Mouse (Mus musculus): ENCODE results near the gene Drg2. TPM values are rescaled to one million over a fixed set of nuclear protein-coding genes. Genes with fewer than 3 reads are reported as not detected.
"Not testable (repeated sequence)": the region's sequence is repeated elsewhere in the genome, so short reads cannot be mapped to it uniquely, and the experiment has no call there.

Drg2 gene
- total RNA-seq (2015) (19.5 and 21.5 TPM in 2 replicates), total RNA-seq (2017) (35.4 and 47.0 TPM in 2 replicates)

GRCm38 (mm10) chr11:60454080-60454744 is at the start of gene Drg2:
Gene Drg2, plus strand, starts transcription at chr11:60454591.
- peak; percentile 99 for ATAC-seq (ENCODE audit: poor library complexity, severe bottlenecking)

- ATAC-seq (ENCODE audit: poor library complexity, severe bottlenecking) = no peak
Observed at GRCm38 (mm10) chr11:60406606-60407005, 47.8 kb upstream of the Drg2 start.

- ATAC-seq (ENCODE audit: poor library complexity, severe bottlenecking) = no peak
Observed at GRCm38 (mm10) chr11:60412173-60412572, 42.2 kb upstream of the Drg2 start.

- no peak for ATAC-seq (ENCODE audit: poor library complexity, severe bottlenecking)
Observed at GRCm38 (mm10) chr11:60412921-60413320, 41.5 kb upstream of the Drg2 start.

GRCm38 (mm10) chr11:60416590-60416962 is 37.8 kb upstream of the Drg2 start:
- peak; percentile 38 for ATAC-seq (ENCODE audit: poor library complexity, severe bottlenecking)

- ATAC-seq (ENCODE audit: poor library complexity, severe bottlenecking) = peak; percentile 94
Observed at GRCm38 (mm10) chr11:60416963-60417716, 37.3 kb upstream of the Drg2 start, which contains the start of gene Gid4. Gene Gid4, plus strand, starts transcription at chr11:60417145.

- ATAC-seq (ENCODE audit: poor library complexity, severe bottlenecking) = peak; percentile 13; the same call in 1 of the 2 replicates
Observed at GRCm38 (mm10) chr11:60417717-60418472, 36.5 kb upstream of the Drg2 start, which contains the start of gene Atpaf2. Gene Atpaf2, minus strand, starts transcription at chr11:60418457.

GRCm38 (mm10) chr11:60418473-60418803 is 36.0 kb upstream of the Drg2 start:
- no peak for ATAC-seq (ENCODE audit: poor library complexity, severe bottlenecking)

- ATAC-seq (ENCODE audit: poor library complexity, severe bottlenecking) = no peak
Observed at GRCm38 (mm10) chr11:60422046-60422668, 32.2 kb upstream of the Drg2 start.

DNA sequence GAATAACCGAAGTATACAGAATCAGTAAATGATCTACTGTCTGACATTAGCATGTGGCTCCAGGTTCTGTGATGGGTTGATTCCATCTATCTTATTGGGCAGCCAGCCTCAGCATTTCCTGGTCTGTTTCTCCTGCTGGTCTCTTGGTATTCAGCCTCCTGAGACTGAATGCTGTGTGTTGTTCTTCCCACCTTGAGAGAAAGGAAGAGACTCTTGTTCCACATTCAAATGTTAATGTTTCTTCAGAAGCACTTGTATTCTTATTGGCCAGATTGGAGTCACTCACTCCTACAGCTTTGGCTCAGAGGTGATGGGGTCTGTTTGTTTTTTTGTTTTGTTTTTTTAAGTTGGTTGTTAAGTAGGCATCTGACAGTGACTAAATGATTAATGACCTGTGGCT is 31.4 kb upstream of the Drg2 start:
- ATAC-seq (ENCODE audit: poor library complexity, severe bottlenecking) = no peak

- no peak for ATAC-seq (ENCODE audit: poor library complexity, severe bottlenecking)
Observed at GRCm38 (mm10) chr11:60426417-60426816, 28.0 kb upstream of the Drg2 start.

GRCm38 (mm10) chr11:60427628-60428027 is 26.8 kb upstream of the Drg2 start:
- ATAC-seq (ENCODE audit: poor library complexity, severe bottlenecking) = no peak

GRCm38 (mm10) chr11:60433501-60433900 is 20.9 kb upstream of the Drg2 start:
- ATAC-seq (ENCODE audit: poor library complexity, severe bottlenecking) = no peak

GRCm38 (mm10) chr11:60435133-60435532 is 19.3 kb upstream of the Drg2 start:
- no peak for ATAC-seq (ENCODE audit: poor library complexity, severe bottlenecking)

DNA sequence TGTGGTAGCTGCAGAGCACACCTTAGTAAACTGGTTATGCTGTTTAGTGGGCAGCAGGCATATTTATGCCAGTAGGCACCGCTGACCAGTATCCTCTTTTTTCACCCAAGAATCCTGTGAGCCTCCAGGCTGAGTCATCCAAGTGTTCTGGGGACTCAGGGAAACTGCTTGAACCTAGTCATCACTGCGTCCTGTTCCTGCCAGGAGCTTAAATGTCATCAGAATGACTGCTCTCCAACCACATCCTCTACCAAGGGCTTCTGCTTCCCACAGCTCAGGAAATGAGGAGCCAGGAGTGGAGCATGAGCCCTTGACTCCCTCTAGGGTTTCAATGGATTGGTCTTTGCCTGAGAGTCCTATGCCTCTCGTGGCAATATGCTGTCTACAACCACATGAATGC is 17.8 kb upstream of the Drg2 start:
- ATAC-seq (ENCODE audit: poor library complexity, severe bottlenecking) = no peak

GRCm38 (mm10) chr11:60439621-60440020 is 14.8 kb upstream of the Drg2 start:
- ATAC-seq (ENCODE audit: poor library complexity, severe bottlenecking) = not testable (repeated sequence)

DNA sequence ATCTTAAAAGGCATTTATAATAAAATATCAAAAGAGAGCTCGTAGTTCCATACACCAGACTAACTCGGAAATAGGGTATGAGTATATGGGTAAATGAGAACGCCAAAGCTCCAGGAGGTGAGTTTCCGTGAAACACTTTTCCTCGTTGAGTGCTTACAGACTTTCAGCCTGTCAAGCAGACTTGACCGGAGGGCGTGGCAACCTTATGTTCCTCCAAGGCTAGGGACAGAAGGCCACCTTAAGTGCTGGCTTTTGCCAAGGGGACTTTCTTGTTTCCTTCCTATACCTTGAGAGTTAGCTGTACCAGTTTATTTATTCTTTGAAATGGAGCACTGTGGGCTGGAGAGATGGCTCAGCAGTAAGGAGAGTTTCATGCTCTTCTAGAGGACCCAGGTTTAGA is 14.2 kb upstream of the Drg2 start:
- ATAC-seq (ENCODE audit: poor library complexity, severe bottlenecking) = no peak

- no peak for ATAC-seq (ENCODE audit: poor library complexity, severe bottlenecking)
Observed at GRCm38 (mm10) chr11:60442896-60443295, 11.5 kb upstream of the Drg2 start.

DNA sequence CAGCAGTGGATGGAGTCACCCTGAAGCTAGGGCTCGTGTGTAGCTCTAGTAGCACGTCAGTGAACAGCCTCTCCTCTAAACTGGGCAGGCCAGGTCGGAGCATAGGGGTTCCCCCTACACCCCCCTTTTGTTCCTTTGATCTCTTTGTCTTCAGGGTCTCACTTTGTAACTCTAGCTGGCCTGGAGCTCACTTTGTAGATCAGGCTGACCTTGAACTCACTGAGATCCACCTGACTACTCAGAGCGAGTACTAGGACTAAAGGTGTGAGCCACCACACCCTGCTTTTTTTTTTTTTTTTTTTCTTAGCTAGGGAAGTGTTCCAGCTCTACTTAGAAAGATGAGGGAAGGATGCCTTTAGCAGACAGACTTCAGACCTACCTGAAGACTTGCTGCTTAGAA is 10.4 kb upstream of the Drg2 start:
- ATAC-seq (ENCODE audit: poor library complexity, severe bottlenecking) = no peak

DNA sequence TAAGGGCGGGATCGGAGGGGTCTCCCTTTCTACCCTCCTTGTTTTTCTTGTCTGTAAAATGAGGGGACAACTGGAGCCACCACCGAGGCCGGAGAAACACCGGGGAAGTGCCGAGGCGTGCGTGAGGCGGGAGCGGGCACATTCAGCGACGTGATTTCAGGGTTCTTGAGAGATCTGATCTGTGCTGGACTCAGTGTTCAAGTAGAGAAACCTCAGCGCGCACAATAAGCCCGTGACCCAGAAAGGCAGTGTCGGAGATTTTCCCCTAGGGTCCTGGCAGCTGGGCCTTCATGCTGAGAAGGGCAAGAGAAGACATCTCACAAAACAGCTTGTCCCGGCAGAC is 325 bp downstream of the Drg2 start:
- peak; percentile 29 for ATAC-seq (ENCODE audit: poor library complexity, severe bottlenecking)

DNA sequence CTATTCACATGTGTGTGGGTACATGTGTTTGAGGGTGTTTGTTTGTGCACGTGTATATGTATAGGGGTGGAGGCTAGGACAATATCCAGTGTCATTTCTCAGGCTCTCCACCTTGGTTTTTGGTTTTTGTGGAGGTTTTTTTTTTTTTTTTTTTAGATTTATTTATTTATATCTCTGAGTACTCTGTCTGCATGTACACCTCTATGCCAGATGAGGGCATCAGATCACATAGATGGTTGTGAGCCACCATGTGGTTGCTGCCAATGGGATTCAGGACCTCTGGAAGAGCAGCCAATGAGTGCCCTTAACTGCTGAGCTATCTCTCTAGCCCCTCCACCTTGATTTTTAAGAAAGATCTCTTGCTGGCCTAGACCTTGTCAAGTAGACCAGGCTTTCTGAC is 3.6 kb downstream of the Drg2 start:
- ATAC-seq (ENCODE audit: poor library complexity, severe bottlenecking) = no peak

All from megakaryocyte, adult 5-6 weeks (primary cell).